ENCODE assay signal across 8 mouse cellular contexts in the genomic region with DNA sequence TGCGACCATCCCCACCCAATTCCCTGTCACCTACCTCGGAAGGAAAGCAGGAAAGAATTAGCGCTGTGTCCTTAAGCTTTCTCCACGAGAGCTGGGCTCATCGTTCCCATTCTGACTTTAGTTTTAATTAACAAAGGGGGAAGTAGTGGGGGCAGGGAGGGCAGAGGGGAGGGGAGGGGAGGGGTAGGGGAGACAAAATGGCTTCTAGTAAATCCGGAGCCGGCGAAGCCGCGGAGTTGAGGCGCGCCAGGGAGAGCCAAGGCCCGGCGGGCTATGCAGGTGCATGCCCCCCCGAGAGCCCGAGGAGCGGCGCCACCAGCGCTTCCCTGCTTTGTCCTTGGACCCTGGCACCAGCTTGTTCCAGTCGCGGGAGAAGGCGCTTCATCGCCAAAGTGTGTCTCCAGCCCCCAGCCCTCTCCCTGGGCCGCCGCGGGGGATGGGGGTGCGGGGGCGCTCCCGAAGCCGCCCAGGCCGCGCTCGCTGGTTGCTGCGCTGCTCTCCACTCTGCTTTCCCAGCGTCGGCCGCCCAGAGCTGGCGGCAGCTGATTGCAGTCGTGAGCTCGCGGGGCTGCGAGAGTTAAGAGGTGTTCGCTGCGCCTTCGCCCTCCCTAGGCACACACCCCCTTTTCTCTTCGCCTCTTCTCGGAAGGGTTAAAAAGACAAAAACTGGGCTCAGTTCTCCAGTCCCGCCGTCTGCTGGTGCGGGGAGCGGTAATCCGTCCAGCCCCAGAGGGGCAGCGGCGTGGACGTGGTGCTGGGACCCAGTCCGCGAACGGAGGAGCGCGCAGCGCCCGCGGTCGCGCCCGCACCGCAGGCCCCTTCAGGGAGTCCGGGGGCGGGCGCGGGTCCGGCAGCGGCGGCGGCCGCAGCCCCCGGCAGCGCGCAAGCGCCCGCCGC. TPM values are rescaled to one million over a fixed set of nuclear protein-coding genes. Genes with fewer than 3 reads are reported as not detected.
DNase-seq lines count a peak whose midpoint lies in the region; ATAC-seq and TF ChIP-seq lines count a peak whose summit lies in the region.

No protein-coding gene starts in this region.

- H3K4me3 ChIP-seq in lung, embryonic 15.5 days, result peak overlapping the region; percentile 58
- H3K4me3 ChIP-seq in forebrain, embryonic 16.5 days (replicated peaks; ENCODE audit: low read length), result peak overlapping the region; percentile 66
- peak overlapping the region; percentile 76 for H3K4me3 ChIP-seq in small intestine, adult 2 months (ENCODE audit: low read depth, low read length)

- no peak for TF ChIP-seq CTCF in small intestine, adult 2 months (IDR thresholded peaks at IDR 0.05; ENCODE audit: extremely low read depth, insufficient read length, insufficient replicate concordance, low read depth, low read length)

- H3K4me2 ChIP-seq in lung, embryonic 15.5 days, result peak overlapping the region; percentile 100
- H3K4me2 ChIP-seq in forebrain, embryonic 16.5 days (ENCODE audit: low read length), result peak overlapping the region; percentile 95

- peak; percentile 49; the same call in 1 of the 2 replicates for ATAC-seq in lung, embryonic 15.5 days (ENCODE audit: borderline replicate concordance, extremely low read depth, low FRiP score, low TSS enrichment)
- ATAC-seq in forebrain, embryonic 16.5 days, result peak; percentile 36
- peak; percentile 19 for ATAC-seq in megakaryocyte, adult 5-6 weeks (ENCODE audit: poor library complexity, severe bottlenecking)

- peaks cover 25% of the 10 kb centered on the region for H3K27me3 ChIP-seq in lung, embryonic 15.5 days
- no peaks in the 10 kb centered on the region for H3K27me3 ChIP-seq in forebrain, embryonic 16.5 days (replicated peaks; ENCODE audit: control insufficient read depth, insufficient read depth, low read length)
- peaks cover 16% of the 10 kb centered on the region; the same call in 1 of the 2 replicates for H3K27me3 ChIP-seq in small intestine, adult 2 months (ENCODE audit: control insufficient read depth, insufficient read depth, low read length)

- intact Hi-C loops in gastrocnemius, postnatal 36 days (cut with DNase I), result no loop called here

- H3K36me3 ChIP-seq in lung, embryonic 15.5 days, result no peaks in the 10 kb centered on the region
- no peaks in the 10 kb centered on the region; the same call in 1 of the 2 replicates for H3K36me3 ChIP-seq in forebrain, embryonic 16.5 days (ENCODE audit: control insufficient read depth, insufficient read depth)
- H3K36me3 ChIP-seq in small intestine, adult 2 months (ENCODE audit: control insufficient read depth, insufficient read depth, low read length), result no peaks in the 10 kb centered on the region; the same call in 1 of the 2 replicates

- no peaks in the 10 kb centered on the region for H3K9me3 ChIP-seq in lung, embryonic 15.5 days
- no peaks in the 10 kb centered on the region for H3K9me3 ChIP-seq in forebrain, embryonic 16.5 days (ENCODE audit: control insufficient read depth, low read length)

- TF ChIP-seq POLR2A in small intestine, adult 2 months (IDR thresholded peaks at IDR 0.05; ENCODE audit: low read depth, low read length), result no peak

- DNase-seq in lung, postnatal 36 days, result no peak
- DNase-seq in cerebellum, adult 8-10 months, result peak; percentile 59
- DNase-seq in kidney, postnatal 10 days, result peak; percentile 63
- DNase-seq in gastrocnemius, postnatal 36 days, result no peak

- no peak overlapping the region for H3K27ac ChIP-seq in lung, embryonic 15.5 days
- peak overlapping the region; percentile 93 for H3K27ac ChIP-seq in forebrain, embryonic 16.5 days (ENCODE audit: low read length)
- H3K27ac ChIP-seq in small intestine, adult 2 months (ENCODE audit: insufficient read depth, low read depth, low read length), result no peak overlapping the region

- H3K4me1 ChIP-seq in lung, embryonic 15.5 days, result peaks cover 19% of the 10 kb centered on the region
- peaks cover 50% of the 10 kb centered on the region for H3K4me1 ChIP-seq in forebrain, embryonic 16.5 days (replicated peaks; ENCODE audit: control insufficient read depth, insufficient read depth, low read length)
- H3K4me1 ChIP-seq in small intestine, adult 2 months (ENCODE audit: control insufficient read depth, insufficient read depth, insufficient read length, low read length), result peaks cover 11% of the 10 kb centered on the region

- WGBS in lung, embryonic 15.5 days, result 1% methylated on average over 78 of the region's 82 CpGs
- WGBS in forebrain, embryonic 16.5 days, result under 1% methylated on average over 76 of the region's 82 CpGs
- 1% methylated on average over 82 of the region's 82 CpGs for WGBS in small intestine, adult 2 months

- H3K9ac ChIP-seq in lung, embryonic 15.5 days, result peak overlapping the region; percentile 54
- peak overlapping the region; percentile 89 for H3K9ac ChIP-seq in forebrain, embryonic 16.5 days (replicated peaks; ENCODE audit: low read depth, low read length)

RNA-seq across cellular contexts. Expression of a gene that starts 0.6 kb away (rescaled TPM):
- polyA plus RNA-seq in lung, embryonic 15.5 days (2015; fragmentation: Nextera tagmentation; extraction: Ambion mirVana), result 0.34 and 0.44 TPM in 2 replicates
- 7.4 and 8.4 TPM in 2 replicates for polyA plus RNA-seq in forebrain, embryonic 16.5 days (2015; fragmentation: Nextera tagmentation; extraction: Ambion mirVana)
- not detected in 2 replicates for total RNA-seq in megakaryocyte, adult 5-6 weeks (2015)
- 0.07 TPM in 1 of 2 replicates, not detected in the other for total RNA-seq in megakaryocyte, adult 5-6 weeks (2017)
- 0.11 and 0.44 TPM in 2 replicates for polyA plus RNA-seq in small intestine, adult 2 months (2012; rRNA removed)
- total RNA-seq in gastrocnemius, postnatal 36 days (2021), result under 1 TPM; 0.20 to 0.44 TPM

Comparison
In these comparisons a context has a peak if more than half of its experiments do, and no peak if none do; other contexts are left out.
1. DNase-seq: peak in cerebellum, adult 8-10 months (single experiment) and kidney, postnatal 10 days (single experiment); none in lung, postnatal 36 days (single experiment) and gastrocnemius, postnatal 36 days (0 of 2).
2. Peak in every context shown above with its lines, with median percentiles within 50 percentile points of each other: ATAC-seq and H3K4me3 ChIP-seq.